Mouse (Mus musculus): Measurements from ENCODE around the gene Dhx9. TPM values are rescaled to one million over a fixed set of nuclear protein-coding genes. Genes with fewer than 3 reads are reported as not detected.
"Not testable (repeated sequence)": the region's sequence is repeated elsewhere in the genome, so short reads cannot be mapped to it uniquely, and the experiment has no call there.

The Dhx9 gene
- 25.2 TPM for polyA plus RNA-seq (2012; fragmentation: generic; extraction: Trizol)

DNA sequence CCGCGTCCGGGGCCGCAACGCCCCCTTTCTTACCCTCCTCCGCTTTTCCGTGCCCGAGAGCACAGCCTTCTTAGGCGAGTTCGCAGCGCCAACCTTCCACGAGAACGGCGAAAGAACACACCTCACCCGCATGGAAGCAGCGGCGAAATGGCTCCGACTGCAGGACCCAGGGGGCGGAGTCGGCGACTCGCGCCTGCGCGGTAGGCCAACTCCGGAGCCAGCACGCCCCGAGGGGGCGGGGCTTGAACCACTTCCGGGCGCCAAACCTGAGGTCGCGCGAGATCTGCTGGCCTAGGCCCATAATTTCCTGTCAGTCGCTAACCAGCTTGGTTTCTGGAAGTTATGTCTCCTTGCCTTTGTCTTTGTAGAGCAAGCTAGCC is at the start of gene Dhx9:
Dhx9 (minus strand) TSS at position 161 of the 380 bp plus-strand sequence.
- H3K4me2 ChIP-seq (ENCODE audit: low read depth) = peak within 1 kb of the TSS; percentile 81
- H3ac ChIP-seq (ENCODE audit: control insufficient read depth, insufficient read length) = peak within 1 kb of the TSS; percentile 82
- H3K4me3 ChIP-seq = peak within 1 kb of the TSS; percentile 92
- peak; percentile 100 for TF ChIP-seq POLR2AphosphoS2 (IDR thresholded peaks at IDR 0.05; ENCODE audit: insufficient read length, low read depth)
- TF ChIP-seq MYOG (IDR thresholded peaks at IDR 0.05; ENCODE audit: control insufficient read depth in 1 of 3, insufficient read depth in 1 of 3, insufficient read length in 2 of 3, low read depth in 2 of 3) = no peak
- TF ChIP-seq TCF3 (IDR thresholded peaks at IDR 0.05; ENCODE audit: insufficient read length, low read depth) = no peak
- peak in 1 of 3 experiments; percentile 8 for TF ChIP-seq MYOD1 (IDR thresholded peaks at IDR 0.05; ENCODE audit: control insufficient read depth in 1 of 3, insufficient read length in 2 of 3, low read depth in 2 of 3)
- TF ChIP-seq MAX (IDR thresholded peaks at IDR 0.05; ENCODE audit: low read depth) = no peak
- TF ChIP-seq TCF12 (IDR thresholded peaks at IDR 0.05; ENCODE audit: insufficient read depth, poor library complexity, severe bottlenecking) = no peak
- no peak for TF ChIP-seq CEBPB (IDR thresholded peaks at IDR 0.05; ENCODE audit: insufficient read depth, poor library complexity, severe bottlenecking)
- peak; percentile 99 for TF ChIP-seq POLR2A (IDR thresholded peaks at IDR 0.05; ENCODE audit: insufficient read length, low read depth)
- TF ChIP-seq USF1 (IDR thresholded peaks at IDR 0.05; ENCODE audit: low read depth) = no peak
- peak; percentile 69 for TF ChIP-seq E2F4 (IDR thresholded peaks at IDR 0.05; ENCODE audit: insufficient read depth)
- no peak for TF ChIP-seq REST (IDR thresholded peaks at IDR 0.05; ENCODE audit: insufficient read depth, insufficient read length)
- TF ChIP-seq SRF (IDR thresholded peaks at IDR 0.05; ENCODE audit: control insufficient read depth, insufficient read length, low read depth) = peak; percentile 52
- H3K36me3 ChIP-seq (ENCODE audit: control insufficient read depth, insufficient read depth) = peaks cover 3% of the 10 kb centered on the region
- no peaks in the 10 kb centered on the region for H3K27me3 ChIP-seq (ENCODE audit: control insufficient read depth, insufficient read depth, insufficient read length)
- peaks cover 50% of the 10 kb centered on the region for H3K79me2 ChIP-seq (ENCODE audit: control insufficient read depth, insufficient read depth)

GRCm38 (mm10) chr1:153535611-153536010 is 48.2 kb upstream of the Dhx9 start:
- H3K79me2 ChIP-seq (ENCODE audit: control insufficient read depth, insufficient read depth) = no peaks in the 10 kb centered on the region
- H3K36me3 ChIP-seq (ENCODE audit: control insufficient read depth, insufficient read depth) = no peaks in the 10 kb centered on the region
- H3K4me3 ChIP-seq = no peak overlapping the region
- no peaks in the 10 kb centered on the region for H3K27me3 ChIP-seq (ENCODE audit: control insufficient read depth, insufficient read depth, insufficient read length)
- no peak overlapping the region for H3K4me2 ChIP-seq (ENCODE audit: low read depth)
- H3ac ChIP-seq (ENCODE audit: control insufficient read depth, insufficient read length) = no peak overlapping the region
- no peak for TF ChIP-seq TCF3 (IDR thresholded peaks at IDR 0.05; ENCODE audit: insufficient read length, low read depth)
- no peak for TF ChIP-seq POLR2A (IDR thresholded peaks at IDR 0.05; ENCODE audit: insufficient read length, low read depth)
- no peak for TF ChIP-seq POLR2AphosphoS2 (IDR thresholded peaks at IDR 0.05; ENCODE audit: insufficient read length, low read depth)
- no peak for TF ChIP-seq MYOD1 (IDR thresholded peaks at IDR 0.05; ENCODE audit: control insufficient read depth in 1 of 3, insufficient read length in 2 of 3, low read depth in 2 of 3)

- H3K79me2 ChIP-seq (ENCODE audit: control insufficient read depth, insufficient read depth); H3K27me3 ChIP-seq (ENCODE audit: control insufficient read depth, insufficient read depth, insufficient read length); H3K4me2 ChIP-seq (ENCODE audit: low read depth); H3K4me3 ChIP-seq; H3ac ChIP-seq (ENCODE audit: control insufficient read depth, insufficient read length); H3K36me3 ChIP-seq (ENCODE audit: control insufficient read depth, insufficient read depth): not testable (repeated sequence)
Observed at GRCm38 (mm10) chr1:153532896-153533295, 45.4 kb upstream of the Dhx9 start.

- Histone ChIP-seq H3K79me2 (ENCODE audit: control insufficient read depth, insufficient read depth) (no peaks in the 10 kb centered on the region), H3K36me3 (ENCODE audit: control insufficient read depth, insufficient read depth) (no peaks in the 10 kb centered on the region), H3K4me3 (no peak overlapping the region), H3ac (ENCODE audit: control insufficient read depth, insufficient read length) (no peak overlapping the region), H3K27me3 (ENCODE audit: control insufficient read depth, insufficient read depth, insufficient read length) (no peaks in the 10 kb centered on the region), H3K4me2 (ENCODE audit: low read depth) (peak overlapping the region; percentile 18)
- TF ChIP-seq POLR2AphosphoS2 (IDR thresholded peaks at IDR 0.05; ENCODE audit: insufficient read length, low read depth) = no peak
- TF ChIP-seq TCF12 (IDR thresholded peaks at IDR 0.05; ENCODE audit: insufficient read depth, poor library complexity, severe bottlenecking) = no peak
Observed at GRCm38 (mm10) chr1:153532234-153532841, 44.9 kb upstream of the Dhx9 start.

DNA sequence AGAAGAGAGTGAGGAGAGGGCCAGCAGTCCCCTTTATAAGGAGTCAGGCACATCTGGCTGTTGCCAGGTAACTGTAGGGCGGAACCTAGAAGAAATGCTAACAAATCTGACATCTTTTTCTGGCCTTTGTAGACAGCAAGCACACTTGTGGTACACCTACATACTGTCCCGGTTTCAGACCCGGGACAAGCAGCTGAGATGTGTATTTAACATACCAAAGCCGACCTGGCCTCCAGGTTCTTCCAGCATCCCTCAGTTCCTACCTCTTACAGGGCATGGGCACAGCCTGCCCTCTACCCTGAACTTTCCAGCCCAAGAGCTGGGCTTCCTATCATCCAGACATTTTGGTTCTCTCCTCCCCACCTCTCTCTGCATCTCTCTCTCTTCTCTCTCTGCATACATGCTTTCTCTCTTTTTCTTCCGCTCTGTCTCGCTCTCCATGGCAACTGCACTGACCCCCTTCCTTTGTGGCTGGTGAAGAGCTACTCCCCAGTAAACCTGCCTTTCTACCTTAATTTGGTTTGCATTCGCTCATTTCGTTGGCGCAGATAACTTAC is 44.3 kb upstream of the Dhx9 start:
- TF ChIP-seq E2F4 (IDR thresholded peaks at IDR 0.05; ENCODE audit: insufficient read depth) = no peak
- TF ChIP-seq SRF (IDR thresholded peaks at IDR 0.05; ENCODE audit: control insufficient read depth, insufficient read length, low read depth) = no peak
- TF ChIP-seq TCF12 (IDR thresholded peaks at IDR 0.05; ENCODE audit: insufficient read depth, poor library complexity, severe bottlenecking) = no peak
- no peak for TF ChIP-seq POLR2AphosphoS2 (IDR thresholded peaks at IDR 0.05; ENCODE audit: insufficient read length, low read depth)
- H3K27me3 ChIP-seq (ENCODE audit: control insufficient read depth, insufficient read depth, insufficient read length) = no peaks in the 10 kb centered on the region
- H3ac ChIP-seq (ENCODE audit: control insufficient read depth, insufficient read length) = no peak overlapping the region
- no peak overlapping the region for H3K4me3 ChIP-seq
- peak overlapping the region; percentile 18 for H3K4me2 ChIP-seq (ENCODE audit: low read depth)
- no peaks in the 10 kb centered on the region for H3K36me3 ChIP-seq (ENCODE audit: control insufficient read depth, insufficient read depth)
- no peaks in the 10 kb centered on the region for H3K79me2 ChIP-seq (ENCODE audit: control insufficient read depth, insufficient read depth)

GRCm38 (mm10) chr1:153522116-153522515 is 34.7 kb upstream of the Dhx9 start:
- Histone ChIP-seq H3K79me2 (ENCODE audit: control insufficient read depth, insufficient read depth) (no peaks in the 10 kb centered on the region), H3K27me3 (ENCODE audit: control insufficient read depth, insufficient read depth, insufficient read length) (no peaks in the 10 kb centered on the region)
- no peak for TF ChIP-seq E2F4 (IDR thresholded peaks at IDR 0.05; ENCODE audit: insufficient read depth)
- TF ChIP-seq REST (IDR thresholded peaks at IDR 0.05; ENCODE audit: insufficient read depth, insufficient read length) = no peak
- TF ChIP-seq TCF3 (IDR thresholded peaks at IDR 0.05; ENCODE audit: insufficient read length, low read depth) = no peak
- TF ChIP-seq MYOD1 (IDR thresholded peaks at IDR 0.05; ENCODE audit: control insufficient read depth in 1 of 3, insufficient read length in 2 of 3, low read depth in 2 of 3) = no peak
- no peak for TF ChIP-seq POLR2A (IDR thresholded peaks at IDR 0.05; ENCODE audit: insufficient read length, low read depth)
- no peak for TF ChIP-seq MAX (IDR thresholded peaks at IDR 0.05; ENCODE audit: low read depth)
- no peak for TF ChIP-seq MYOG (IDR thresholded peaks at IDR 0.05; ENCODE audit: control insufficient read depth in 1 of 3, insufficient read depth in 1 of 3, insufficient read length in 2 of 3, low read depth in 2 of 3)
- no peak for TF ChIP-seq USF1 (IDR thresholded peaks at IDR 0.05; ENCODE audit: low read depth)
- TF ChIP-seq CEBPB (IDR thresholded peaks at IDR 0.05; ENCODE audit: insufficient read depth, poor library complexity, severe bottlenecking) = no peak
- TF ChIP-seq TCF12 (IDR thresholded peaks at IDR 0.05; ENCODE audit: insufficient read depth, poor library complexity, severe bottlenecking) = no peak
- TF ChIP-seq POLR2AphosphoS2 (IDR thresholded peaks at IDR 0.05; ENCODE audit: insufficient read length, low read depth) = no peak
- TF ChIP-seq SRF (IDR thresholded peaks at IDR 0.05; ENCODE audit: control insufficient read depth, insufficient read length, low read depth) = no peak

More at GRCm38 (mm10) chr1:153522116-153522515, 34.7 kb upstream of the Dhx9 start:
- Histone ChIP-seq H3K4me2 (ENCODE audit: low read depth) (no peak overlapping the region), H3K4me3 (no peak overlapping the region), H3ac (ENCODE audit: control insufficient read depth, insufficient read length) (no peak overlapping the region), H3K36me3 (ENCODE audit: control insufficient read depth, insufficient read depth) (no peaks in the 10 kb centered on the region)
